Mouse (Mus musculus) Patski (cell line): ENCODE measurements around the gene Zmym1. TPM values are rescaled to one million over a fixed set of nuclear protein-coding genes. Genes with fewer than 3 reads are reported as not detected.

Experiments
- ATAC-seq: fragments of 100-300 bp; one replicate; pipeline ENCODE4 v1.8.0; 2021
- CTCF ChIA-PET: fragments of 350-600 bp; sonication (Branson Sonifier 250); formaldehyde crosslinking; loops from one replicate; lab custom pipeline; 2022; ENCODE audit warnings: inconsistent platforms; lab: Charles Lee
- POLR2A ChIA-PET: fragments of 350-600 bp; sonication (Branson Sonifier 250); formaldehyde crosslinking; loops from one replicate; lab custom pipeline; 2022; ENCODE audit warnings: antibody characterized with exemption, inconsistent platforms; lab: Charles Lee
- DNase-seq: peaks from one replicate; pipeline ENCODE4 v3.0.0-alpha.2; 2011; ENCODE audit warnings: low read depth, low spot score
- H3K27me3 ChIP-seq: fragments of 371-371 bp; one replicate; pipeline ENCODE4 v1.5.1; 2021
- CTCF ChIP-seq: fragments of 100-300 bp; IDR thresholded peaks from one replicate; pipeline ENCODE4 v1.5.1; 2021
- in situ Hi-C: fragments of 300-500 bp; cut with MboI; formaldehyde crosslinking; loops from 3 replicates; pipeline ENCODE4 v1.11.1; 2018; ENCODE audit warnings: low pct_unique_long_range_greater_than_20kb, mixed read lengths
- polyA plus RNA-seq: library from polyadenylated mRNA; unstranded; gene quantifications from one replicate; pipeline ENCODE4 v1.2.3, GENCODE M21; 2021

The Zmym1 gene
- polyA plus RNA-seq, 1 experiment from 2014 or later = 5.7 TPM

GRCm38 (mm10) chr4:127064051-127064450 is 3.1 kb upstream of the Zmym1 start:
- CTCF ChIA-PET = no interaction called here
- no peak for TF ChIP-seq CTCF
- in situ Hi-C loops = no loop called here
- DNase-seq (no peak), ATAC-seq (no peak)
- POLR2A ChIA-PET = no interaction called here
- H3K27me3 ChIP-seq = no peaks in the 10 kb centered on the region

GRCm38 (mm10) chr4:127054522-127055198 is 6.3 kb downstream of the Zmym1 start:
- H3K27me3 ChIP-seq = no peaks in the 10 kb centered on the region
- no peak for ATAC-seq
- POLR2A ChIA-PET = no interaction called here
- CTCF ChIA-PET = interaction anchor here (0.8 to 1.6 kb wide), 2 partner anchors 9 to 21 kb away, joined by 3 read pairs; no protein-coding TSS in a partner anchor
- peak; percentile 66 for TF ChIP-seq CTCF
- in situ Hi-C loops = no loop called here
- no peak for DNase-seq

GRCm38 (mm10) chr4:127053071-127053470 is 7.9 kb downstream of the Zmym1 start:
- no peak for DNase-seq
- no peaks in the 10 kb centered on the region for H3K27me3 ChIP-seq

GRCm38 (mm10) chr4:127051121-127051520 is 9.8 kb downstream of the Zmym1 start:
- CTCF ChIA-PET = interaction anchor here (1.3 kb wide), 1 partner anchor 9 kb away, joined by 3 read pairs; no protein-coding TSS in a partner anchor
- POLR2A ChIA-PET = no interaction called here
- in situ Hi-C loops = no loop called here
- DNase-seq = no peak
- no peak for ATAC-seq
- no peak for TF ChIP-seq CTCF
- H3K27me3 ChIP-seq = no peaks in the 10 kb centered on the region

More at GRCm38 (mm10) chr4:127053071-127053470, 7.9 kb downstream of the Zmym1 start:
- ChIA-PET CTCF (no interaction called here), POLR2A (no interaction called here)
- ATAC-seq = no peak
- in situ Hi-C loops = no loop called here
- TF ChIP-seq CTCF = no peak

GRCm38 (mm10) chr4:127043540-127043939 is 17.4 kb downstream of the Zmym1 start:
- ATAC-seq (no peak), DNase-seq (no peak)
- POLR2A ChIA-PET = interaction anchor here (0.7 to 2.1 kb wide), 2 partner anchors 10 to 12 kb away, joined by 3 to 10 read pairs; no protein-coding TSS in a partner anchor
- no peak for TF ChIP-seq CTCF
- in situ Hi-C loops = no loop called here
- CTCF ChIA-PET = no interaction called here
- H3K27me3 ChIP-seq = no peaks in the 10 kb centered on the region

GRCm38 (mm10) chr4:127039871-127040483 is 21.0 kb downstream of the Zmym1 start:
- TF ChIP-seq CTCF = no peak
- CTCF ChIA-PET = no interaction called here
- no peaks in the 10 kb centered on the region for H3K27me3 ChIP-seq
- DNase-seq = no peak
- POLR2A ChIA-PET = no interaction called here
- no peak for ATAC-seq
- in situ Hi-C loops = no loop called here

- H3K27me3 ChIP-seq = no peaks in the 10 kb centered on the region
- in situ Hi-C loops = no loop called here
- CTCF ChIA-PET = no interaction called here
- DNase-seq = no peak
- ATAC-seq = no peak
- TF ChIP-seq CTCF = no peak
- POLR2A ChIA-PET = no interaction called here
These were observed 22.1 kb downstream of the Zmym1 start for GRCm38 (mm10) chr4:127038828-127039349.

- POLR2A ChIA-PET = interaction anchor here (1.3 kb wide), 1 partner anchor 8 kb away, joined by 3 read pairs; no protein-coding TSS in a partner anchor
- no peak for TF ChIP-seq CTCF
- no peak for DNase-seq
- CTCF ChIA-PET = interaction anchor here (0.9 to 1.5 kb wide), 2 partner anchors 9 to 10 kb away, joined by 4 to 5 read pairs; no protein-coding TSS in a partner anchor
- no peaks in the 10 kb centered on the region for H3K27me3 ChIP-seq
- ATAC-seq = no peak
- in situ Hi-C loops = no loop called here
These were observed 22.8 kb downstream of the Zmym1 start for GRCm38 (mm10) chr4:127037908-127038827.

- in situ Hi-C loops = no loop called here
- ATAC-seq = no peak
- ChIA-PET POLR2A (interaction anchor here (0.8 to 1.3 kb wide), 2 partner anchors 9 to 15 kb away, joined by 3 read pairs; no protein-coding TSS in a partner anchor), CTCF (interaction anchor here (0.9 to 1.5 kb wide), 2 partner anchors 9 to 10 kb away, joined by 4 to 5 read pairs; no protein-coding TSS in a partner anchor)
- DNase-seq = no peak
- no peaks in the 10 kb centered on the region for H3K27me3 ChIP-seq
- no peak for TF ChIP-seq CTCF
These were observed 23.8 kb downstream of the Zmym1 start for GRCm38 (mm10) chr4:127037158-127037557.
